Mouse (Mus musculus): Measurements from ENCODE around the gene Heyl.

Gene Heyl

GRCm38 (mm10) chr4:123233492-123234084, at the start of gene Heyl:
Gene Heyl (plus strand): TSS chr4:123233556.
- in situ Hi-C loops (cut with MboI; ENCODE audit: unreplicated experiment in 2 of 2), result loop anchor here (10.0 to 25.0 kb wide), 5 partner anchors 379 to 1904 kb away; partner anchors contain the start of genes Zc3h12a (in 2 of the 2), Fhl3 (in 1 of the 2) and Sf3a3 (in 1 of the 2)

- in situ Hi-C loops (cut with MboI; ENCODE audit: unreplicated experiment in 2 of 2), result no loop called here
Measured at GRCm38 (mm10) chr4:123184816-123185215, 48.5 kb upstream of the Heyl start.

GRCm38 (mm10) chr4:123192336-123192735, 41.0 kb upstream of the Heyl start:
- in situ Hi-C loops (cut with MboI; ENCODE audit: unreplicated experiment in 2 of 2), result loop anchor here in 1 of 2 experiments (10.0 kb wide), 1 partner anchor 1948 kb away; no protein-coding TSS in a partner anchor

- in situ Hi-C loops (cut with MboI; ENCODE audit: unreplicated experiment in 2 of 2), result loop anchor here in 1 of 2 experiments (10.0 kb wide), 1 partner anchor 1949 kb away; no protein-coding TSS in a partner anchor
Measured at GRCm38 (mm10) chr4:123193791-123194190, 39.6 kb upstream of the Heyl start.

GRCm38 (mm10) chr4:123196695-123197094, 36.7 kb upstream of the Heyl start:
- in situ Hi-C loops (cut with MboI; ENCODE audit: unreplicated experiment in 2 of 2), result loop anchor here in 1 of 2 experiments (10.0 kb wide), 1 partner anchor 1952 kb away; no protein-coding TSS in a partner anchor

GRCm38 (mm10) chr4:123200771-123201185, 32.6 kb upstream of the Heyl start:
- in situ Hi-C loops (cut with MboI; ENCODE audit: unreplicated experiment in 2 of 2), result loop anchor here (10.0 kb wide), 2 partner anchors 54 to 1966 kb away; no protein-coding TSS in a partner anchor

GRCm38 (mm10) chr4:123201186-123202093, 31.9 kb upstream of the Heyl start, which contains the start of gene Nt5c1a:
Gene Nt5c1a (plus strand): TSS chr4:123201504.
- in situ Hi-C loops (cut with MboI; ENCODE audit: unreplicated experiment in 2 of 2), result loop anchor here (10.0 kb wide), 2 partner anchors 53 to 1967 kb away; no protein-coding TSS in a partner anchor

- in situ Hi-C loops (cut with MboI; ENCODE audit: unreplicated experiment in 2 of 2), result loop anchor here (10.0 kb wide), 2 partner anchors 53 to 1967 kb away; no protein-coding TSS in a partner anchor
Measured at GRCm38 (mm10) chr4:123202094-123202420, 31.3 kb upstream of the Heyl start.

- in situ Hi-C loops (cut with MboI; ENCODE audit: unreplicated experiment in 2 of 2), result loop anchor here (10.0 kb wide), 2 partner anchors 47 to 1973 kb away; no protein-coding TSS in a partner anchor
Measured at GRCm38 (mm10) chr4:123207337-123207736, 26.0 kb upstream of the Heyl start.

GRCm38 (mm10) chr4:123210996-123211395, 22.4 kb upstream of the Heyl start:
- in situ Hi-C loops (cut with MboI; ENCODE audit: unreplicated experiment in 2 of 2), result loop anchor here in 1 of 2 experiments (10.0 kb wide), 1 partner anchor 174 kb away; no protein-coding TSS in a partner anchor

- in situ Hi-C loops (cut with MboI; ENCODE audit: unreplicated experiment in 2 of 2), result loop anchor here in 1 of 2 experiments (10.0 kb wide), 1 partner anchor 173 kb away; no protein-coding TSS in a partner anchor
Measured at GRCm38 (mm10) chr4:123211453-123211852, 21.9 kb upstream of the Heyl start.

- in situ Hi-C loops (cut with MboI; ENCODE audit: unreplicated experiment in 2 of 2), result loop anchor here in 1 of 2 experiments (10.0 kb wide), 1 partner anchor 172 kb away; no protein-coding TSS in a partner anchor
Measured at GRCm38 (mm10) chr4:123212330-123212729, 21.0 kb upstream of the Heyl start.

- in situ Hi-C loops (cut with MboI; ENCODE audit: unreplicated experiment in 2 of 2), result loop anchor here in 1 of 2 experiments (10.0 kb wide), 1 partner anchor 171 kb away; no protein-coding TSS in a partner anchor
Measured at GRCm38 (mm10) chr4:123213975-123214374, 19.4 kb upstream of the Heyl start.

- in situ Hi-C loops (cut with MboI; ENCODE audit: unreplicated experiment in 2 of 2), result loop anchor here (5.0 to 10.0 kb wide), 4 partner anchors 42 to 312 kb away; no protein-coding TSS in a partner anchor
Measured at GRCm38 (mm10) chr4:123215367-123215766, 18.0 kb upstream of the Heyl start.

- in situ Hi-C loops (cut with MboI; ENCODE audit: unreplicated experiment in 2 of 2), result loop anchor here (5.0 to 10.0 kb wide), 4 partner anchors 41 to 311 kb away; no protein-coding TSS in a partner anchor
Measured at GRCm38 (mm10) chr4:123216782-123217181, 16.6 kb upstream of the Heyl start.

- in situ Hi-C loops (cut with MboI; ENCODE audit: unreplicated experiment in 2 of 2), result loop anchor here (5.0 to 10.0 kb wide), 5 partner anchors 37 to 312 kb away; no protein-coding TSS in a partner anchor
Measured at GRCm38 (mm10) chr4:123219720-123220357, 13.5 kb upstream of the Heyl start.

GRCm38 (mm10) chr4:123220637-123221036, 12.7 kb upstream of the Heyl start:
- in situ Hi-C loops (cut with MboI; ENCODE audit: unreplicated experiment in 2 of 2), result loop anchor here in 1 of 2 experiments (5.0 kb wide), 2 partner anchors 37 to 312 kb away; no protein-coding TSS in a partner anchor

GRCm38 (mm10) chr4:123223309-123223708, 10.0 kb upstream of the Heyl start:
- in situ Hi-C loops (cut with MboI; ENCODE audit: unreplicated experiment in 2 of 2), result loop anchor here in 1 of 2 experiments (5.0 kb wide), 2 partner anchors 34 to 309 kb away; no protein-coding TSS in a partner anchor

GRCm38 (mm10) chr4:123225718-123226403, 7.5 kb upstream of the Heyl start:
- in situ Hi-C loops (cut with MboI; ENCODE audit: unreplicated experiment in 2 of 2), result loop anchor here (25.0 kb wide), 3 partner anchors 711 to 1911 kb away; partner anchors contain the start of genes Fhl3 (in 1 of the 2), Sf3a3 (in 1 of the 2) and Zc3h12a (in 1 of the 2)
